Mouse (Mus musculus) midbrain, embryonic 11.5 days (tissue): ENCODE measurements around the gene Prkd3. TPM values are rescaled to one million over a fixed set of nuclear protein-coding genes. Genes with fewer than 3 reads are reported as not detected.

Experiments
- ATAC-seq: fragments of 200-750 bp; cut with Nextera tagmentation; 2 replicates; pipeline ENCODE4 v1.8.0; 2017; ENCODE audit warnings: moderate TSS enrichment, moderate library complexity; ENCODE audit not compliant: low FRiP score
- DNase-seq: peaks from one replicate; pipeline ENCODE4 v3.0.0; 2015; ENCODE audit warnings: low spot score; ENCODE audit errors: missing footprints
- H3K27ac ChIP-seq: fragments of 300-500 bp; sonication (generic); 2 replicates; pipeline ENCODE4 v1.5.1; 2014; ENCODE audit warnings: low read depth, low read length
- H3K27me3 ChIP-seq: fragments of 300-500 bp; sonication (generic); 2 replicates; pipeline ENCODE4 v1.6.1; 2014; ENCODE audit warnings: mild to moderate bottlenecking, low read length, moderate library complexity, mixed read lengths; ENCODE audit not compliant: control insufficient read depth, insufficient read depth
- H3K36me3 ChIP-seq: fragments of 300-500 bp; sonication (generic); 2 replicates; pipeline ENCODE4 v1.6.1; 2014; ENCODE audit warnings: mild to moderate bottlenecking, low read length, moderate library complexity, mixed read lengths; ENCODE audit not compliant: control insufficient read depth, insufficient read depth
- H3K4me1 ChIP-seq: fragments of 300-500 bp; sonication (generic); 2 replicates; pipeline ENCODE4 v1.6.1; 2014; ENCODE audit warnings: low read length; ENCODE audit not compliant: control insufficient read depth, insufficient read depth
- H3K4me2 ChIP-seq: fragments of 300-500 bp; sonication (generic); 2 replicates; pipeline ENCODE4 v1.6.1; 2014; ENCODE audit warnings: mild to moderate bottlenecking, moderate library complexity
- H3K4me3 ChIP-seq: fragments of 300-500 bp; sonication (generic); 2 replicates; pipeline ENCODE4 v1.5.1; 2014; ENCODE audit warnings: low read depth, low read length
- H3K9ac ChIP-seq: fragments of 300-500 bp; sonication (generic); 2 replicates; pipeline ENCODE4 v1.6.1; 2014; ENCODE audit warnings: low read length
- H3K9me3 ChIP-seq: fragments of 300-500 bp; sonication (generic); 2 replicates; pipeline ENCODE4 v1.6.1; 2016; ENCODE audit warnings: low read length; ENCODE audit not compliant: control insufficient read depth
- WGBS: fragments of 180-500 bp; shearing (Covaris S2); extraction: QIAGEN DNeasy Blood & Tissue Kit; methylation state at CpG from one replicate; pipeline ENCODE4 v1.1.7; 2014; 5-methylcytosine and 5-hydroxymethylcytosine counted together
- polyA plus RNA-seq: library from polyadenylated mRNA; unstranded; fragments of >200 nt; fragmentation: Nextera tagmentation; extraction: Ambion mirVana; gene quantifications from 2 replicates; pipeline ENCODE4 v1.2.1, GENCODE M21; 2014

Gene Prkd3
- polyA plus RNA-seq, 1 experiment from 2014 or later, result 48.0 TPM

- H3K4me3 ChIP-seq, result no peak within 1 kb of the TSS
- ATAC-seq (no peak), DNase-seq (no peak)
- H3K36me3 ChIP-seq, result no peaks in the 10 kb centered on the region
- no peaks in the 10 kb centered on the region for H3K9me3 ChIP-seq
- H3K9ac ChIP-seq, result no peak within 1 kb of the TSS
- no peaks in the 10 kb centered on the region for H3K4me1 ChIP-seq
- no peak within 1 kb of the TSS for H3K4me2 ChIP-seq
- H3K27ac ChIP-seq, result no peak within 1 kb of the TSS
- 87% methylated on average over 5 of the region's 5 CpGs for WGBS
- no peaks in the 10 kb centered on the region for H3K27me3 ChIP-seq
Observed at GRCm38 (mm10) chr17:78906892-78907291, 113.7 kb downstream of the Prkd3 start, which contains the start of gene Sult6b1. Sult6b1 (minus strand) TSS chr17:78906992.

DNA sequence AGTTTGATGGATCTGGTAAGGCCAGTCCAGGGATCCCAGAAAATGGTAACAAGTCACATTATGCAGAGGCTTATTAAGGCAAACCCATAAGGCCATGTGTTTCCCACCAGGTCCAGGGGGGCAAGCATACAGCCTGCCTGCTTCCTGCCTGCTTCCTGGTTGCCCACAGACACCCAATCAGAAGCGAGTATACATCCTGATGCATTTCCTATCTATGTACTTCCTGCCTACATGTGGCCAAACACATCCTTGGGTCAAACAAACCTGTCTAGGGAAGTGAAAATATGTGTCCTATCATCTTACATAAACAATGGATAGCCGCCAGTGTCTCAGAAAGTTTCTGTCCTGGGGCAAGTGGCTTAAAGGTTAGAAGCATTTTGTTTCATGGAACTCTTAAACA is 117.5 kb downstream of the Prkd3 start:
- ATAC-seq (no peak), DNase-seq (no peak)
- 92% methylated on average over 2 of the region's 2 CpGs for WGBS
- Histone ChIP-seq H3K9ac (no peak overlapping the region), H3K36me3 (no peaks in the 10 kb centered on the region), H3K27me3 (no peaks in the 10 kb centered on the region), H3K4me3 (no peak overlapping the region), H3K4me1 (no peaks in the 10 kb centered on the region), H3K9me3 (no peaks in the 10 kb centered on the region), H3K4me2 (no peak overlapping the region), H3K27ac (no peak overlapping the region)

Other genes starting within 250 kb of the Prkd3 start
- gene Heatr5b, start 185.5 kb downstream of the Prkd3 start, polyA plus RNA-seq, result 15.5 and 17.9 TPM in 2 replicates
- gene Gpatch11, start 185.2 kb downstream of the Prkd3 start, polyA plus RNA-seq, result 40.8 and 45.4 TPM in 2 replicates
- 4.0 and 4.4 TPM in 2 replicates for gene Eif2ak2, start 138.2 kb downstream of the Prkd3 start, polyA plus RNA-seq
- not detected in 2 replicates for gene Sult6b1, start 113.8 kb downstream of the Prkd3 start, polyA plus RNA-seq
- gene Cebpzos, start 104.3 kb downstream of the Prkd3 start, polyA plus RNA-seq, result 121 and 126 TPM in 2 replicates
- gene Cebpz, start 83.8 kb downstream of the Prkd3 start, polyA plus RNA-seq, result 63.9 and 64.8 TPM in 2 replicates
- 53.9 and 54.2 TPM in 2 replicates for gene Ndufaf7, start 83.7 kb downstream of the Prkd3 start, polyA plus RNA-seq
- 8.5 and 10.5 TPM in 2 replicates for gene Qpct, start 31.1 kb upstream of the Prkd3 start, polyA plus RNA-seq